Mouse (Mus musculus) adrenal gland, adult 18-20 months (tissue): ENCODE data around the gene Fermt2. TPM values are rescaled to one million over a fixed set of nuclear protein-coding genes. Genes with fewer than 3 reads are reported as not detected.
"Not testable (repeated sequence)": the region's sequence is repeated elsewhere in the genome, so short reads cannot be mapped to it uniquely, and the experiment has no call there.

Experiments
- DNase-seq, 2 experiments: peaks; one replicate each; pipeline ENCODE4 v3.0.0; 2021 to 2022; ENCODE audit warnings: low spot score in 2 of 2
- total RNA-seq, 2 experiments: library from RNA; stranded (reverse); gene quantifications; 1 replicate in 1 of 2; 2 replicates in 1 of 2; pipeline ENCODE4 v1.2.3; 2021

The Fermt2 gene
- total RNA-seq, 2 experiments from 2014 or later = 82.2 to 118 TPM

DNA sequence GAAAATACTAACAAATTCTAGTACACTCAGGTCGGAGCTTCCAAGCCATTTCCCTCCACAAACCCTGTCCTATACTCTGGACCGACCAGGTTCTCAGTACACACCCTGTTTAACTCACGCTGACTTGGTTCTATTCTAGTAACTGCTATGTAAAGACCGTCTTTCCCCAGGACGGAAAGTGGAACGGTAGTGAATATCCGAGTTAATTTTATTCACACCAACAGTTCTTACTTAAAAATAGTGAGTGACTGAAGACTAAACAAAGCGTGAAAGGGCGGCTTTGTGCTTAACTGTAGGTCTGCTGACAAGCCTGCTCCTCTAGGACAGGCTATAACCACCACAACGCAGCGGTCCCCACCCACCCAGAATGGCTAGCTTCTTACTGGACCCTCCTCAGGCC, 14.1 kb downstream of the Fermt2 start:
- DNase-seq = no peak

DNA sequence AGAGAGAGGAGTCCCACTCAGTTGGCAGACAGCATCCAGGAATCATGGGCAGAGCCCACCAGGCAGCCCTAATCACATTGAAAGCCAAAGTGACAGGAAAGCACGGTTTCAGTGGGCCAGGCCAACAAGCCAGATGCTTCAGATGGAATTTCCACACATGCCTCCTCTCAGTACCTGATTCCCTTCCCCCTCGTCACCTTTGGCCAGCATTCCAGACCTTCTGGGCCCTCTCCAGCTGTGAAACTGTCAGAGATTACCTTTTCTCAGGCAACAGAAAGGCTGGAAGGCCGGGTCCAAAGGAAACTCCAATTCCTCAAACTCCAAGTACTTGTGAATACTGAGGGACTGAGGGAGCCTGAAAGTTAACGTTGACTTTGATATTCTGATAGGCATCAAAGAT, 19.1 kb downstream of the Fermt2 start:
- DNase-seq = no peak

DNA sequence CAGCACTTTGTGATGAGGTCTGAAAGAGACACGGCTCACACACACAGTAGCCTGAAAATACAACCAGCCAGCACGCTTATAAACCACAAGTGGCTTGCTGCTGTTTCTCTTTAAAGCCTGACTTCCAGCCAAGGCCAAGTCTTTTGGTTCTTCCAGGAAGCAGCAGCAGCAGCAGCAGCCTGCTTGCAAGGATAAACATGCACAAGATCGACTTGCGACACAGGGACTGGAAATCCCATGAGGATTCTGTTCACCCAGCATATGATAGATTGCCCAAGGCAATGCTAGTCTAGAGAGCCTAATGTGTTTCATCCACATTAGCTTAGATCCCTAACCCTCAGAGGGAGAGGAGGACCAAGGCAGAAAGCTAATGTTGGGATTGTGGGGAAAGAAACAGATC, 22.0 kb downstream of the Fermt2 start:
- no peak for DNase-seq

DNA sequence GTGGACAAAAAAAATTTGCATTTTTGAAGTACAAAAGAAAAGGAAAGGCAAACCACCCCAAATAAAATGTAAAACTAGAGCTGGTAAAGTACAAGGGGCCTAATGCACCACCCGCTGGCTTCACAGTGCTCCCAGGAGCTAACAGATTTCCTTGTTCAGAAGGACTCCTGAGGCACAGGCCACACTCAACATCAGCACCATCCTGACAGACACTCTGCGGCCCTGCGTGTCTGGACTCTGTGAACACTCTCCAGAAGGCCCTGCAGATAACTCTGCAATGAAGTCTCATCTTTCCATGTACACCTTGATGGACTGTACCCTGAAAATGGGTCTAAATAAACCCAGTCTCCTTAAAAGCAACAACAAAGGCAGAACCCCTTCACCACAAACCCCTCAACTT, 22.5 kb downstream of the Fermt2 start:
- DNase-seq = no peak

DNA sequence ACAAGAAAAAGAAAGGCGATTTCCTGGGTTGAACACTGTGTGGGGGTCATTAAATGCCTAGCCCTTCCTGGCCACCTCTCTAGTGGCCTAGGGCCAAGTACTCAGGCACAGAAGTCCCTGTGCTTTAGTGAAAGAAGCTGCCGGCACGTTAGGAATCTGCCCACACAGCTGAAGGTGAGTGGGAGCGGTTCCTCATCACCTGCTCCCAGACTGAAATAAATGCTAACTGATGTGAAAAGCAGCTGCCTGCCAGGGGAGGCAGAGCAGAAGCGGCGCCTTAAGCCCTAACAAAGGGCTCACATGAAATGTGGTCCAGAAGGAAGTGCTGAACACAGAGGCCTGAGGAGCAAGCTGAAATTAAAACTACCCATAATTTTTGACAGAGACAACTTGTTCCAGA, 22.9 kb downstream of the Fermt2 start:
- DNase-seq = no peak

DNA sequence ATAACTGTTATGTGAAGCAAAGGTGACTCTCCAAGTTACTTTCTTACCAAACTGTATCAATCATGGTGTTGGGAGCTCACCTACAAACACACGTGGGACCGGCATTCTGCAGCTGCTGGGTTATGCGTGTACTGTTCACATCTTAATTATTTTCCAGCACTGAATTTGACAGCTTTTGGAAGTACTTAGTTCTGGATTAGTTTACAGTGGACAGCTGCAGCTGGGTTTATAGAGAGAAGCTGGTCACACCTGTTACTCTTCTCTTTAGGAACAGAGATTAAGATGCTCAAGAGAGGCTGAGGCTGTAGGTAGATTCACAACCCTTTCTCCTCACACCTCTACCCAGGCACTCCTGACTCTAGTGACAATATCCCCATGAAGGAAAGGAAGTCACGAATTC, 23.8 kb downstream of the Fermt2 start:
- DNase-seq = no peak

DNA sequence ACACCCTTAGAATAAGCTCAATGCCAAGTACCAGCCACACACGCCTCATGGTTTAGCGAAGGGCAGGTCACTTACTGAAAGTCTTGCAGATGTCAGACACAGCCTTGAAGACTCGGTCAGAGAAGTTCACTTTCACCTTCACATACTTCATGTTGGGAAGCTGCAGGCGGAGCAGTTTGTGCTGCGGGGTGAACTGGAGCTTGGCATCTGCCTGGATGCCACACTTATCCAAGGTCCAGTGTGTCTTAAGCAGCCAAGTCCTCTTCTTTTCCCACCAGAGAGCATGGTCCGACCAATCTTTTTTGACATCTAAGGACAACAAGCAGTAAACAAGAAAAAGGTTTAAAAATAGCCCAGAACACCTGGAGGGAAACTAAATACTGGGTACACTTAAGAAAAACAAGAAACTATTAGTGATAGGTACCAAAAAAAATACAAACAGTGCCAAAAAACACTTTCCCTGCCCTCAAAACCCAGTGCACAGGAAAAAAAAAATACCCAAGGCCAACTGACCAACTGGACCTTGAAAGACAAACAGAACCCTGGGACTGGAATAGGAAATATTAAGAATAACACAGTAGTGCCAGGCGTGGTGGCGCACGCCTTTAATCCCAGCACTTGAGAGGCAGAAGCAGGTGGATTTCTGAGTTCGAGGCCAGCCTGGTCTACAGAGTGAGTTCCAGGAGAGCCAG, 25.4 kb downstream of the Fermt2 start:
- no peak for DNase-seq

DNA sequence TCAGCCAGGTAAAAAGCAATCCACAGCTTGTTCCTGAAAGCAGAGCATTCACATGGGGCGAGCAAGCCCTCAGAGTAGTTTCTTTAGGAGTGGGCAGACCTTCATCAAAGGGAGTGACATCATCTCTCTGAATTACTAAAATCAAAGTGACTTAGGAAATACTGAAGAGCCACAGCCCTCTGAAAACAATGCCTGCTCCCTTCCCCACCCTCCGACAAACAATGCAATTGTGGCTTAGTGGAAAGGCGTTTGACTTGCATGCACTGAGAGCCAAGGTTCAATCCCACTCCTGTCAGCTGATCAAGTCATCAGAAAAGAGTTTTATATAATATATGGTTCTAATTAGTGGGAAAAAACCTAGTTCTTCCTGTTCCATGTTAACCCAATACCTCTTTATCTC, 26.0 kb downstream of the Fermt2 start:
- no peak for DNase-seq

DNA sequence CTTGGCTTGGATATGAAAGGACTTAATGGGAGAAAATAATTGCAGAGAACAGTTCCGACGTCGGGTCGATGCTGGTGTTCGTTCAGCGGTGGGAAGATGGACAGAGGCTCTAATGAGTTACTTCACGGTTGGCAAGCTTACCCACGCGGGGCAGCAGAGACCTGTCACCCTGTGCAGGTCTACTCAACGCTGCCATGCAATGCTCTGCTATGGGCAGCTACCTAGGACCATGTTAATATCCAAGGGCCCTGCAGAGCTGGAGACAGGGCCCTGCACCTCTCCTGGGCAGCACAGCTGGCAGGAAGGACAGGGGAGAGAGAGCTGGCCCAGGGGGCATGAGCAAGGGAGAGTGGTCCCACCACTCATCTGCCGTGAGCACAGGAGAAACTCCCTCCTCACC, 29.9 kb downstream of the Fermt2 start:
- no peak for DNase-seq

DNA sequence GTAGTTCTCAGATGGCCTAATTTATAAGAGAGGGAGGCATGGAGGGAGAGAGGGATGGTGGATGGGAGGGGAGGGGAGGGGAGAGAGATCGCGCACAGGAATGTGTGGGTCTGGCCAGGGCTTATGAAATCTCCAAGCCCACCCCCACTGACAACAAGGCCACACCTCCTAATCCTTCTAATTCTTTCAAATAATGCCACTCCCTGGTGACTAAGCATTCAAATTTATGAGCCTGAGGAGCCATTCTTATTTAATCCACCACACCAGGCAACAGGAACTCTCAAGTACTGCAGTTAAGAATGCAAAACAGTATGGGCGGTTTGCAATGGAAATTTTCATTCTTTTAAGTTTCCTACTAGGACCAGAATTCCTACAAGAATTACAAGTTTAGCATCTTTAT, 32.8 kb downstream of the Fermt2 start:
- DNase-seq = no peak

DNA sequence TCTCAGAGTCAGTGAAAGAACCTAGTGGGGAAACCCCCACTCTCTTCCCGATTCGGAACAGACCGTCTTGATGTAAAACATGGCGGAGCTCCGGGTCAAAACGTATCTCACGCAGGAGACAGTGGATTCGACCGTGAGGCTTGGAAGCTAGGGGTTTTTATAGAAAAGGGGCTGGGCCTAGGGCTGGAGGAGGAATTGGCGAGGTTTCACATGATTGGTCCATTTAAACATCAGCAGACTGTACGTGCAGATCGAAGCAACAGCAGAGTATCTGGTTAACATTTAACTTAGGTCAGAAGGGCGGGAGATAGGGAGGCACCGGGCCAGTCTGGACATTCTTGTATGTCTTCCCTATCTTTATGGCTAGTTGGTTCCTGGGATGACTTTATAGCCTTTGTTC, 34.1 kb downstream of the Fermt2 start:
- DNase-seq = not testable (repeated sequence)

DNA sequence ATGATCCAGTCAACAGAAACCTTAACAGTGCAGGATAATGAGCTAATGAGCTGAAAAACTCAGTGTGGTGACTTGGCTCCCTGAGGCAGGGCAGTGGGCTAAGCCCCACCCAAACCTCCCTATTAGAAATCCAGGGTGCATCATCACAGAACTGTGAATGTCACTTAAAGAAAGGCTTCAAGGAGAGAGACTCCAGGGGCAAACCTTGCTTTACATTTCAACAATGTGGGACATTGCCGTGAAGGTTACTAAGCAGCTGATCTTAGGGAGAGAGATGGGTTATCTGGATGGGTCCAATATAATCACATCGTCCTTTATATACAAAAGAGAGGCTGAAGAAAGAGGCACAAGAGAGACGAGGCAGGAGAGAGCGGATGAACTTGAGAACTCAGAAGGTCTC, 36.0 kb downstream of the Fermt2 start:
- no peak for DNase-seq

DNA sequence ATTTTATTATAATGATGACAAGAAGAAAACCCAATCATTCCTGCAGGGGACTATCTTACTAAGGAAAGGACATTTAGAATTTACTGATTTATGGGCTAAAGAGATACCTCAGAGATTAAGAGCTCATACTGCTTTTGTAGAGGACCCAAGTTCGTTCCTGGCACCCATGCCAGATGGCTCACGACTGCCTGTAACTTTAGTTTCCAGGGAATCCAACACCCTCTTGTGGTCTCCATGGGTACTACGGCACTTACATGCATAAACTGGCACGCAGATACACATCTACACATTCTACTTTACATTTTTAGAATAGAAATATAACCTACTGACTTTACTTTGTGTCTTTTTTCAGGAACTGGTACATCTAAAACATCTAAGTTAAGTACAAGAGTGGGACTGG, 37.2 kb downstream of the Fermt2 start:
- DNase-seq = no peak

DNA sequence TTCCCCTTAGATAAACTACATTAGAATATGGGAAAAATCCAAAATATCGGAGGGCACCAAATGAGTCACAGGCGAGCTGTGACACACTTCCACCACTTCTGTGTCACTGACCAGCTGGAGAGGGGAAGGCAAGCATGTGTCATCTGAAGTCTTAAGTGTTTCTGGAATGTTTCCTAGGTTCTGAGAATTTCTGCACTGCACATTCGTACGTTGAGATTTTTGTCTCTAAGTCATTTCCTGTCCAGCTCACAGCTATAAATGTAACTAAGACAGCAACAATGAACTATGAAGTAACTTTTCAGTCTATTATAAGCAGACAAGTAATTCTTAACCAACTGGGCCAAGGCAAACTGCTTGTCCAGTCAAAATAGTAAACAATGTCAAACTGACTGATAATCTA, 37.9 kb downstream of the Fermt2 start:
- DNase-seq = no peak

DNA sequence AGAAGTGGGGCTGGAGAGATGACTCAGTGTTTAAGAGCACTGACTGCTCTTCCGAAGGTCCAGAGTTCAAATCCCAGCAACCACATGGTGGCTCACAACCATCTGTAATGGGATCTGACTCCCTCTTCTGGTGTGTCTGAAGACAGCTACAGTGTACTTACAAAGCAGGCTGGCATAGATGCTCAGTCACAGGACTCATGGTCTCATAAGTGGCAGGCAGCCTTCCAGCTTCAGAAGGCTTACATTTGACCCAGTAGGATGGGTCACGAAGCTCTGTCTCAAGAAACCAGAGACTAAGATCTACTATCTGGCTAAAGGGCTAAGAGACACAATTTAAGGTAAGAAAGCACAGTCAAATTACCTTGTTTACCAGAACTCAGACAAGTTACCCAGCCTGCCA, 42.7 kb downstream of the Fermt2 start:
- not testable (repeated sequence) for DNase-seq

DNA sequence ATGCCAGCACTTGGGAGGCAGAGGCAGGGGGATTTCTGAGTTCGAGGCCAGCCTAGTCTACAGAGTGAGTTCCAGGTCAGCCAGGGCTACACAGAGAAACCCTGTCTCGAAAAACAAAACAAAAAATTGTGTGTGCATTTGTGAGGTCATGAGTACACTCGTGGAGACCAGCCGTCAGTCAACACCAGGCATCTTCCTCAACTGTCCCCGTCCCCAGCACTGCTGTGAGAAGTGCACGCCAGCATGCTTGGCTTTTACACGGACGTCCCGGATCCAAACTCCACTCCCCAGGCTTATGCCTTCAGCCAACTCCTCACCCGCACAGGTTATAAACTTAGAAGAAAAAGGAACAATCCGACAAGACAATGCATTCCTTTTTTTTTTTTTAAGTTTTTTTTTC, 46.6 kb downstream of the Fermt2 start:
- DNase-seq = not testable (repeated sequence)

DNA sequence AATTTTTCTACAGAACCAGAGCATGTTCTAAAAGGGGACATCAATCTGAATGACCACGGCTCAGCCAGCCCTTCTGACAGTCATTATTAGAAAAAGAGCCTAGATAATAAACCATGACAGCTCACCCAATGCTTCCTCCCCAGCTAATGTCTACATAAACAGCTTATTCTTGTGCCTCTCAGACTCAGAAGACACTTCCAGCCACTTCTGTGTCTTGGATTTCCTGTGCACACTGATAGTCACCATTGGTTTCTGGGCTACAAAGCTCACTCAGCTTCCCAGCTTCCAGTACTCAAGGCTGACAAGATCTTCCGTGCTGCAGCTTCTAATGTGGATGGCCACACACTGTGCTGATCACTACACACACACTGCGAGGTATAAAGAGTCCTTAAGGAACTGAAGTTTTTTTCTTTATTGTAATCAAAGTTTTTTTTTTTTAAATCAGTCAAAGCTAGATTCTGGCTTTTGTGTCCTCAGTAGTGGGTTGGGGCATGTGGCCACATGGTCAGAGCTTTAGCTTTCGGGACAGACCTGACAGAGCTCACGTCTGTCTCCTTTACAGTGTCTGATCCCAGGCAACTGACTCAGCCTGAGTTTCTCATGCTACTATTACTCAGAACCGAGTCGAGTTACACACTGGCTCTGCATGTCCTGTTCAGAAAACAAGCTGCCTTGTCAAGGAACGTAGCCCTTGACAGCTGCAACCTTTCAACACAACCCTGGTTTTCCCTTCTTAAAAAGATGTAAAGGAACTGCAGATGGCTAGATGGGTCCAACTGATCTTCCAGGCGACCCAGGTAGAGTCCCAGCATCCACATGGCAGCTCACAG, 50.7 kb downstream of the Fermt2 start:
- DNase-seq = no peak

DNA sequence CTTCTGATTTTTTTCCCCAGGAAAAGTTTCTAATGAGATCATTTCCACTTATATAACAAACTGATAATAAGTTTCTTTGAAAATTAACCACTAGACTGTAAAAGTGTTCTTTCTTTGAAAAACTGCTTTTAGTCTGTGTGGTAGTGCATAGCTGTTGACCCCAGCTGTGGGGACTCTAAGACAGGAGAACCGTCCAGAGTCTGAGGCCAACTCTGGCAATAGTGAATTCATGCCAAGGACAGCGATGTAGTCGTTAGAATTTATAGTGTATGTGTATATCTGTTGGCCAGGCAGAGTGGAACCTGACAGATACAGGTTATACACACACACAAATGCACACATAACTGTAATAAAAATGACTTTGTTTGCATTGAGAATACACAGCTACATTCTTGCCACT, 51.4 kb downstream of the Fermt2 start:
- DNase-seq = no peak

DNA sequence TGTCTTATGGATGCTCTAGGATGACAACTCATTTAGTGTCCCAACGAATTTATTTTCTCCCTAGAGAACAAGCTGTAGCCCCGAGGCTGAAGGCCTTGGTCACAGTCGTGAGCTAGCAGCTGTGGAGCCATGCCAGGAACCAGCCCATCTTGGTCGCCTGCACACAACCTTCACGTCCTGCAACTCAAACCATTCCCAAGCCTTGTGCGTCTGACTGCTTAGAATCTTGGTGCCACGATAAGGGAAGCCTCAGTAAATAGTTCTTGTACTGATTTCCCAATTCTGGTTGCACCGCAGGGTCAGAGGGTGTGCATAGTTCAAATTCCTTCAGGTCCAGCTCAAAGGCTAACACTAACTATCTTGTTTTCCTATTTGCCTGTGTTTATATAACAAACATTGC, 52.3 kb downstream of the Fermt2 start:
- peak in 1 of 2 experiments; percentile 46 for DNase-seq

DNA sequence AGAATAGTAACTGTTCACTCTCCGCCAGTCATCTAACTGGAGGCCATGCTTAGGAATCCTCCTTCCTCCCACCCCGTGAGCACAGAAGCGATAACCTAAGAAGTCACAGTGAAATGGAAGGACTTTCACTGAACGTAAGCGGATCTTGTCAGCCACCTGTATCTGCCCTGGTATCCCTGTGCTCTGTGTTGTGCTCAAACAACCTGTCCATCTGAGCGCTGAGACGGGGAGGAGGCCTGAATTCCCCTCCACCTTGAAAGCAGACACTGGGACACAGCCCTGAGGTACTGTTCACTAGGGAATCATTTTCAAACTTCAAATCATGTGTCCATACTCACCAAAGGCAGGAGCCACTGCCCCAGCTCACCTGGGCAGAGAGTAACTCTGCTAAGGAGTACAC, 52.9 kb downstream of the Fermt2 start:
- no peak for DNase-seq

DNA sequence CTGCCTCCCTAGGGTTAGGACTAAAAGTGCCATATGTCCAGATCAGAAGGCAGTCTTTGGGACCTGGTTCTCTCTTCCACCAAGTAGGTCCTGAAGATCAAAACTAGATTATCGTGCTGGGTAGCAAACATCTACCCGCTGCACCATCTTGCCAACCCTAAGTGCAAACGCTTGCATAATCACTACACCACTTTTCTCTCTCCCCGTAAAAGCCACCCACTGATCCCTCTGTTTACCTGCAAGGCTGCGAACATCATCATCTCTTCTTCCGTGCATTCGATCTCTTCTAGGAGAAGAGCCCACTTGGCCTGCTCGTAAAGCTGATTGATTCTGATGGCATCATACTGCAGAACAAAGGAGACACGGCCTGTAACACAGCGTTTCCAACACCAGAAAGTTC, 57.4 kb downstream of the Fermt2 start:
- DNase-seq = no peak

DNA sequence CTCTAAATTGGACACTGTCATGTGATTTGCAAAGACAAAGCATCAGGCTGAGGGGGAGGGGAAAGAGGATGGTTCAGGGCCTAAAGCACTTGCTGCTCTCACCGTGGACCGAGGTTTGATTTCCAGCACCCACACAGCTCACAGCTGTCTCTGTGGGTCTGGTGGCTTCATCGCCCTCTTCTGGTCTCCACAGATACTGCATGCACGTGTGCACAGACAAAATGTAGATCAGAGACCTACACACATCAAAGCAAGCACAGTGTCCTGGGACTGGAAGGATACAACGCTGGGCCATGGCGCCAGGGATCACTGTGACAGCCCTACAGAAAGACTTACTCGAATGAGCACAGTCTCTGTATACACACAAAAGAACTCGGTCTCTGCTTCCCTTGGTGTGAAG, 60.5 kb downstream of the Fermt2 start:
- DNase-seq = no peak

DNA sequence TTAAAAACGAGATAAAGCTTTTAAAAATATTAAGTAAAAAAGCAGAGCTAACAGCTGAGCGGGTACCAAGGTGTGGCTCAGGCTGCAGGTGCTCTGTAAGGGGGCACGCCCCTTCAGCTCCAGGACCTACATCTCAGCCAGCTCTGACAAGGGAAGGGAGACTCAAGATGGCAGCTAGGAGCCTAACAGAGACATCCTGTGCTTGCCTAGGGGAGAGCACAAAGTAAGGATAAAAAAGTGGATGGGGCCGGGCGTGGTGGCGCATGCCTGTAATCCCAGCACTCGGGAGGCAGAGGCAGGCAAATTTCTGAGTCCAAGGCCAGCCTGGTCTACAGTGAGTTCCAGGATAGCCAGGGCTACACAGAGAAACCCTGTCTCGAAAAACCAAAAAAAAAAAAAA, 63.5 kb downstream of the Fermt2 start:
- not testable (repeated sequence) for DNase-seq
